Mouse (Mus musculus): Measurements from ENCODE around the gene Mlph. TPM values are rescaled to one million over a fixed set of nuclear protein-coding genes. Genes with fewer than 3 reads are reported as not detected.

The Mlph gene
- total RNA-seq, 4 experiments from 2014 or later, result 0.75 to 1.5 (median 1.1) TPM

DNA sequence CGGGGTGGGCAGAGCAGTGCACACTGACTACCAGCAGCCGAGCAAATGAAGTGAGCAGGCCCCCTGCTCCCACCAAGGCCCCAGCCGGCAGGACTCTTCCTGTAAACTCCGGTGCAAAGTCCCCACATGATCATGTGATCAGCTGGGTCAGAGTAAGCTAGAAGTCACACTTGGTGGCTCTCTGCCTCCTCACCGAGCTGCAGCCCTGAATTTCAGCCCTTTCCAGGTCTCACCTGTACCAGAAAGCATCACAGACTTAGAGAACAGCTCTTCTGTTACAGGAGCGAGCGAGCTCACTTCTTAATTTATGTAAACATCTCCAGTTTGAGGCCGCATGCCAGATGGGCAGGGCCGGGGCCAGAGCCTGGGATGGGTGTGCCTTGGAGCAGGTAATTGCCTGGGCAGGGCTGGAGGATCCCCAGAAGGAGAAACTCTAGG lies 54.5 kb downstream of the Mlph start, which contains the start of gene Rab17:
Gene Rab17, minus strand, starts transcription at position 315 of the 438 bp plus-strand sequence.
- DNase-seq (ENCODE audit: low spot score), result no peak

DNA sequence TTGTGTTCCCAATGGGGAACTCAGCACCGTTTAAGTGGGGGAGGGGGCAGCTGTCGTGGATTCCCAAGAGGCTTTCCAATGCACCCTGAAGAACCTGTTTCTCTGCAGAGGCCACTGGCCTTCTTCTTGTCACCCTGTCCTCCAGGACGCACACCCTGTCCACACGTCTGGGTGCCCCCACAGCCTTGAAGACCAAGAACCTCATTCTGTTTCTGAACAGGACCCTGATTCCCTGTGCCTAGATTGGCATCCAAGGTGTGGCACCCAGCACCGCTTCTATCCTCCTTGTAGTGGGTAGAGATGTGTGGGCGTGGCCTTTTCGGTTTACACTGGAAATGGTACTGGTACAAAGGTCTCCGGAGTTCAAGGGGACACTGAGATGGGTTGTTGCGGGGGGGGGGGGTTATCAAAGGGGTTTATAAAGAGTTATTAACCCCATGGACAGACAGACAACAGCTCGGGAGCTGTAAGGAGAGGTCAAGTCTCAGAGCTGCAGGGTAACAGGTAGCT lies 55.1 kb downstream of the Mlph start:
- no peak for DNase-seq (ENCODE audit: low spot score)

DNA sequence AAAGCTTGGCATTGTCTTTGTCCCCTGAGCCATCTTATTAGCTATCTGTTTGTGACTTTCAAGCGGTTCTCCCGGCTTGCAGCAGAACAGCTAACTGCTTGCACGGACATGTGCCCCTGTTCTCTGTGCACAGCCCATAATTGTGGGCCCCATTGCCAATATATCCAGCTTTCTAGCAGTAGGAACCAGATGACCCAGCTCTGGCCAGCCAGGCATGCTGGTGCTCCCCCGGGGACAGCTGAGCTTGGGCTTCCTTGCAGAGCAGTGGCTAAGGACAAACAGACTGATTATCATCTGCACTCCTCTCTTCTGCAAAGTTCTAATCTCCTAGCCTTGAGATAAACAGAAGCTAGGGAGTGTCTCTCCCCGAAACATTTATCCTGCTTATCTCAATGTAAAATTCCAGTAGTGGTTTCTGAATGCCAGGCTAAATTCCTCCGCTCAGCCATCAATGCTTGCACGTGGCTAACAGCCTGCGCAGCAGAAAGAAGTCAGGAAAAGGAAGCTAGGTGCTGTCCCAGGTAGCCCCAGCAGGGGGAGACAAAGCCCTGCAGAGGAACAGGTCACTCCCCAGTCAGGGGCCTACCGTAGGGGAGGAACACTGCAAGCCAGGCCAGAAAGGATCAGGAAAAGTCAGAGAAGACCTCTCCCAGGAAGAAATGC lies 58.2 kb downstream of the Mlph start:
- peak; percentile 95 for DNase-seq (ENCODE audit: low spot score)

DNA sequence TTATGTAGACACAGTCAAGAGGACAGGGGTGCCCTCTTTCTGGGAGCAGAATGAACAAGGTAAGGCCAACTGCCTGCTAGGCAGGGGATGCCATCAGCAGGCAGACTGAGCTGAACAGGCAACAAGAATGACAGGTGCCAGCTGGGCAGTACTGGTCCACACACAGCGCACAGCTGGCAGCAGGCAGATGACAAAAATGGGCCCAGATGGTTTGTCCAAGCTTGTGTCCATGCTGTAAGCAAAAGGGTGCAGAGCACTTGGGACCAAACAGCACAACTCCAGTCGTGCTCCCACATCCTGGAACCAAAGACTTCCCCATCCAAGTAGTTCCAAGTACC lies 58.7 kb downstream of the Mlph start:
- DNase-seq (ENCODE audit: low spot score), result no peak

DNA sequence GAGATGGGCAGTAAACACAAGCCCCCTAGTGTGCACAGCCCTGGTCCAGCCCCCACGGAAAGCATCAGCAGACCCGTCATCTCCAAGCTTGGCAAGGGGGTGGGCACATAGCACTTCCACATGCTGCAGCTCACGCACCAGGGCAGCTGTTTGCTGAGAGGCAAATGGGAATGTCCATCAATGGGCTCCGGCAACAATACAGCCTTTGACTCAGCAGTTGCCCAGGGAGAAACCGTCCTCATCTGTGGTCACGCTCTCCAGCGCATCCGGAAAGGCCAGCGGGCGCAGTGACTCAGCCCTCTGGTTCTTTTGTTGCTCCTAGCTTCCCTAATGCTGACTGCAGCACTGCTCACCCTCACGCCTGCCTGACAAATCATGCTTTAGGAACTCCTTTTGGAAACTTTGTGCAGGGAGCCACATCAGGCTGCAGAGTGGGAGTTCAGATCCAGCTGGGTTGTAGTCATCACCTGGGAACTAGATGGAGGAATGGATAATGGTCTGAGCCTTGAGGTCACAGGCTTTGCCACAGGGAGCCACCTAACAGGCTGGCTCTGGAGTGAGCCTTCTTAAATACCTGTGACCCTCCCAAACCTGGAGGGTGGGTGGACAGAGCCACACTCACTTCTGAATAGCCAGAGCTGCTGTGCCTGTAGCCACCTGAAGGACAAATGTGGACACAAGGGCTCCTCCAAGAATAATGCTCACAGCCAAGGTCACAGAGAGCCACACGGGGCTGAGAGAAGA lies 60.2 kb downstream of the Mlph start:
- DNase-seq (ENCODE audit: low spot score), result peak; percentile 56

DNA sequence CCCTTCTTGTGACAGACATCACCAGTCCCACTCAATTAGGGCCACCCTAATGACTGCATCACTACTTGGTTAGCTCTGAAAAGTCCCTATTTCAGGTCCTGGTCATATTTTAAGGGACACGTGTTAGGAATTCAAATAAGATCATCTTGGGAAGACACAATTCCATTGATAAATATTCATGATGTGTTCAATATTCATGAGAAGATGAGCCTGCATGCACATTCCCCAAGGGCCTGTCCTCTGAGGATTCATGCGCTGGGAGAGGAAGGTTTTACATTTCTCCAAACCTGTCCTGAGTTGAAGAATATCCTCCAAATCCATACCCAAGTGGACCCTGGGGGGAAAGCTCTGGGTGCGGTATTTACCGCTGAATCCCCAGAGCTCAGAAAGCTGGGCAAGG lies 61.1 kb downstream of the Mlph start:
- no peak for DNase-seq (ENCODE audit: low spot score)

DNA sequence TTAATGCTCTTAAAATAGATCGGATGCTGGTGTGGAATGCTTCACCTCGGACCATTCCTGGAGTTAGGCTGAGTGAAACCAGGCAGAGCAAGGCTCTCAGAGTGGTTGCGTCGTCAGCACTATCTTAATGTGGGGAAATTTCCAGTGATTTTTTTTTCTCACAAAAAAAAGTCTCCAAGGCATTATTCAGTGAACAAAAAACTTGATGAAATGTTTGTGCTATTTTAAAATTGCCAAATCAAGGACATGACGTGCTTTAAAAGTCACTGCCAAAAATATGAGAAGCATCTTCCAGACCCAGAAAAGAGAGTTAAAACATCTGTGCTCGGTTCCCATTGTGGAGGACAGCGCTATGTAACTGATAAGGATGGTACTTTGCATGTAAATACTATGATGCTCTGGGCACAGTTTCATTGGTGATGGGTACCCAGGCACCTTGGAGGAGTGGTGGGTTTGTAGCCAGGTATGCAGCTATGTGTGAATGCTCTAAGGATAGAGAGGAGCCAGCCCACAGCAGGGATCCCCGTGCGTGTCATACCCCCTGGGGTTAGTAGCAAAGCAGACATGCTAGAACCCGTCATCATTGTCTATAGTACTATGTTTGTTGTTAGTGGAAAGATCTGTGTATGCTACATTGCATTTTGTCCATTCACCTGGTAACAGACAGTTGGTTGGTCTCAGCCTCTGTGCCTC lies 65.9 kb downstream of the Mlph start:
- peak; percentile 78 for DNase-seq (ENCODE audit: low spot score)

DNA sequence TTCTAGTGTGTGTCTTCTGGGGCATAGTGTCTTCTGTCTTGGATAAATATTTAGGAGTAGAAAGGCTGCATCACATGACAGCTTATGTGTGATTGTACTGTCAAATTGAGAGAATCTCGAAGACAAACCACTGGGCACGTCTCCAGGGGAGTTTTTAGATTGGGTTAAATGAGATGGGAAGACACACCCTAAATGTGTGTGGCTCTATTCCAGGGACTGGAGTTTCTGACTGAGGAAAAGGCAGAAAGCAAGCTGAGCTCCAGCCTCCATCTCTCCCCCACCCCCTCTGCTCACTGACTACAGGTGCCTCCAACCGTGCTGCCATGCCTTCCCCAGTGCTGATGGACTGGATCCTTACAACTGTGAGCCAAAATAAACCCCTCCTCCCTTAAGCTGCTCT lies 66.5 kb downstream of the Mlph start:
- DNase-seq (ENCODE audit: low spot score), result no peak

DNA sequence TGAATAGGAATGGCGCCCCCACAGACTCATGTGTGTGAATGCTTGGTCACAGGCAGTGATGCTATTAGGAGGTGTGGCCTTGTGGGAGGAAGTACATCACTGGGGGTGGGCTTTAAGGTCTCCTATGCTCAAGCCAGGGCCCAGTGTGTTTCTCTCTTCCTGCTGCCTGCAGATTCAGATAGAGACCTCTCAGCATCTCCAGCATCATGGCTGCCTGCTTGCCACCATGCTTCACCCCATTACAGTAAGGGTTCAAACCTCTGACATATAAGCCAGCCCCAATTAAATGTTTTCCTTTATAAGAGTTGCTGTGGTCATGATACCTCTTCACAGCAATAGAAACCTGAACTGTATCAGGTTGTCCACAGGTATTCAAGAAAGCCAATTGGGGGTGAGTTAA lies 81.0 kb downstream of the Mlph start:
- no peak for DNase-seq (ENCODE audit: low spot score)

DNA sequence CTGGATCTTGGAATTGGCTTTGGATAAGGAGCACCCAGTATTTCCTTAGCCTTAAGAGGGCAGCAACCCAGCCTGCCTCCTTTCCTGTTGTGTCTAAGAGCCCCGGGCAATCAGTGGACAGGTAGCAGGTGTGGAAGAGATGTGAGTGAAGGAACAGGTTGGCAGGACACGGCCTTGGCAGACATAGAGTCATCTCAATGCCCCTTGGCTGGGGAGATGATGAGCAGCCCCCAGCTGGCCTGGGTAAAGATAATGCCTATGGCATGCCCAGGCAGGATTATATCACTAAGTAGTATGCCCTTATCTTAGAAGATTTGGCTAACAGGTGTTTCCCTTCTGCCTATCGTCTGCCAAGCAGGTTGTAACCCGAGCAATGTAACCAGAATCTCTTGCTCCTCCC lies 82.3 kb downstream of the Mlph start:
- DNase-seq (ENCODE audit: low spot score), result no peak

DNA sequence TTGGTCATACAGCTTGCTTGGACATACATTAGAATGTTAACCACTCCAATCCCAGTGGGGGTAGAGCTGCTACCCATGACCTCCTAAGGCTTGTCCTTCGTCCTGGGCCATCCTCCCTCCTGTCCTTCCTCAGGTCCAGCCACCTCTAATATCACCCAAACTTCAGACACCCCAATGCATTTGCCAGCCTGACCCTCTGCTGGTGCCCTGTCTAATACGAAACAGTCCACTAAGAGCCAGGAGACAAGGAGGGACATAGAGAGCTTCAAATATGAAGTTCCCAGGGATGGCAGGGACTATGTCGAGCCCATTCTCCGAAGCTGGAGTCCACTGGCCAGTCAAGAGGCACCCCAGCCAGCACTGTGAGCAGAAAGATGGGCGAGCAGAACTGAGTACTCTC lies 82.8 kb downstream of the Mlph start:
- DNase-seq (ENCODE audit: low spot score), result no peak

DNA sequence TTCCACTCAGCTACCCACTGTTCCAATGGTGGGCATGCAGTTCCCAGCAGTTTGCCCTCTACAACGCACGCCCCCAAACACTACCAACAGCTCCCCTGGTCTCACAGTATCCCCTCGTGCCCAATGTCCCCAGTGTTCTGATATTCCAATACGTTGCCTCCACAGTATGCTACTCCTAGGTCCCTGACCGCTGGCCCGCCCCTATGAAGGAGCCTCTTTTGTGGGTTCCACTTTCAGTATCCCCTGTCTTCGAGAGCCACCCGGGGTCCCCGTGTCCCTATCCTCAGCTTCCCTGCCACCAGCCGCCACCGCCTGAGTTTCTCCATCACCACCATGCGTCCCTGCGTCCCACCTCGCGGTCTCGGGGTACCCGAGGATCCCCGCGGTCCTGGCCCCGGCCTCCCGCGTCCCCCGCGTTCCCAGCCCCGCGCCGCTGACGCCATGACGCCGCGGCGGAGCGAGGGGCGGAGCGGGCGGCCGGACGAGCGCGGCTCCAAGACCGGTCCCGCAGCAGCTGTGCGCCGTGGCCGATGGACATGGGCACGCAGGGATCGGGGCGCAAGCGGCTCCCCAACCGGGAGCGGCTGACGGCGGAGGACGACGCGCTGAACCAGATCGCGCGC lies 83.5 kb downstream of the Mlph start, which contains the start of gene Lrrfip1:
Gene Lrrfip1, plus strand, starts transcription at position 470 of the 623 bp plus-strand sequence.
- no peak for DNase-seq (ENCODE audit: low spot score)

DNA sequence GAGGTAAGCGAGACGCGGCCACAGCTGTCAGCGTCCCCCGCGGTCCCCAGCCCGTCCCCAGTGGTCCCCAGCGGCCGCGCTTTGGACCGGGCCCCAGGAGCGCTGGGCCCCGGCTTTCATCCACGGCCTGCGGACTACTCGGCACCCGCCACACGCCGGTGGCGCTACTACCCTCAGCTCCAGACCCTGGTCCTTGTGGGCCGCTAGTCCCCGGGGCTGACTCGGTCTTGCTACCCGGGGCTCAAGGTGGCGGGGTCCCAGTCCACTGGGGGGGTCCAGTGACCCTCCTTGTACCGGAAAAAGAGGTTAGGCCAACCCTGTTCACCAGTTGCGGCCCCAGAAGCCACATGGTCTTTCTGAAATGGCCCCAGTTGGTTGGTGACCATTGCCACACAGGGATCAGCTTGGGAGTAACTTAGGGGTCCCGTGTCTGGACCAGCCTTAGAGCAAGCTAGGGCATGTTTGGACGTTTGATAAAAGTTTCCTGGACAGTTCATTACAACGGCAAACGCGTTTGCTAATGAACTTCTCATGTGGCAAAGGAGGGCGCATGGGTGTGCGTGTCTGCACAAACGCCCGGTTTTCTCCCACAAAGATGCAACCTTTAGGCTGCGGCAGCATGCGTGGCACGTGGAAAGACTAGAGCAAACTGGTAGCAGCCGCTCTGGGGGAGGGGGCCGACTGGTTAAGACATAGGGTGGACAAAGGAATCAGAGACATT lies 84.2 kb downstream of the Mlph start:
- DNase-seq (ENCODE audit: low spot score), result no peak

DNA sequence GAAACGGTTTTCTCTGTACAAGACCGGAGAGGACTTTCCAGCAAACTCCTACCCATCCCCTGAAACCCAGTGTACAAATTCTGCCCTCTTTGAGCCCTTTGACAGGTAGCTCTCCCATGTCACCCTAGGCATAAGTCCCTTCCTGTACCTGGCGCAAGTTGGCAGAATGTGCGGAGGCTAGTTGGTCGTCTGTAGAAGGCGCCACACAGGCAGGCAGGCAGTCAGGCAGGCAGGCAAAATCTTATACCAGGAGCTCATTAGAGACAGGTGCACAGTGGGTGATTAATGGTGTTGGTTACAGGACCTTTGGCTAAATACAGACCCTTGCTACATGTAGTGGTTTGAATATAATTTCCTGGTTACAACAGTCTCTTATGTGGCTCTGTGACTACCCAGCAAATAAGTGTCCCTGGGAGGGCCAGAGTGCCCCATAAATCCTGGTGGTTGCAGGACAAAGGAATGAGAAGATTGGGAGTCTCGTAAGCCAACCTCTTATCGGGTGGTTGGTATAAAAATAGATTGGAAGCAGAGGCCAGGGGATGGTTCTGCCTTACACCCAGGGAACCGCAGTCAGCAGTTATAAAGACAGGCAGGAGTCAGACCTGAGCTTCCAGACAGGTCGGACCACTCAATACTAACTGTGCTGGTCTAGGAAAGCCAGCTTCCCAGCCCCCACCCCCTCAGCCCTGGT lies 85.2 kb downstream of the Mlph start:
- DNase-seq (ENCODE audit: low spot score), result no peak

Other genes with a start within 250 kb of the Mlph start
- gene Col6a3, start 71.1 kb upstream of the Mlph start, total RNA-seq (2022), result 10 to 100 TPM in 3 of 4 experiments, 1 to 10 TPM in 1; 9.9 to 29.8 (median 23.8) TPM
- not detected for gene Prlh, start 38.0 kb downstream of the Mlph start, total RNA-seq (2022)
- gene Rab17, start 54.6 kb downstream of the Mlph start, total RNA-seq (2022), result 1 to 10 TPM; 2.0 to 4.4 (median 3.3) TPM
- gene Lrrfip1, start 83.7 kb downstream of the Mlph start, total RNA-seq (2022), result 10 to 100 TPM; 55.4 to 72.1 (median 61.1) TPM
- gene Rbm44, start 230.0 kb downstream of the Mlph start, total RNA-seq (2022), result not detected

All from heart, adult 8-10 months (tissue).